Mouse (Mus musculus) CD4-positive, CD25-positive, alpha-beta regulatory T cell, adult 4 months (primary cell): ENCODE measurements around the gene Serpina1c. TPM values are rescaled to one million over a fixed set of nuclear protein-coding genes. Genes with fewer than 3 reads are reported as not detected.
"Not testable (repeated sequence)": the region's sequence is repeated elsewhere in the genome, so short reads cannot be mapped to it uniquely, and the experiment has no call there.

Experiments
- ATAC-seq: one replicate; pipeline ENCODE4 v1.8.0; 2017
- polyA plus RNA-seq, 2 experiments: library from polyadenylated mRNA; unstranded; fragments of 100-300 nt; shearing (Covaris generic); gene quantifications; one replicate each; pipeline ENCODE4 v1.2.1; 2017

The Serpina1c gene
- not detected for polyA plus RNA-seq

DNA sequence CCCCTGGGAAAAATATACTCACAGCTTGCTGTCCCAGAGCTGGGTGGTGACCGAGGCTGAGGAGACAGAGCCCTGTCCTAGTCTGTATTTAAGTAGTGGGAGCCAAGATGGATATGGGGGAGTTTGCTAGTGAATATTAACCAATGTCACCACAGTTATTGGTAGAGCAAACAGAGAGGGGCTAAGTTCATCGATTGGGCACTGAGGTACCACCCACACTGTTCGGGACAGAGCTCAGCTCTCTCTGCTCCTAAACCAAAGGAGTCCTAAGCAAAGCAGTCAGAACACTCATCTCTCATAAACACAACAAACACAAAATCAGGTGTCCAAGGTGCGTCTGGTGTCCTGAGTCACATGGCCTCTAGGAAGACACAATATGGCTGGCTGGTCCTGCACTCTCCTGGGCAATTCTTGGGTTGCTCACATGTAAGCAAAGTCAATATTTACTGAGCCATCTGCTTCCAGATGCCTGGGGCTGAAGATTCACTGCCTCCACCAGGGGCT lies at the start of gene Serpina1c:
TSS of gene Serpina1c (minus strand) at position 51 of the 504 bp plus-strand sequence.
- ATAC-seq = not testable (repeated sequence)

DNA sequence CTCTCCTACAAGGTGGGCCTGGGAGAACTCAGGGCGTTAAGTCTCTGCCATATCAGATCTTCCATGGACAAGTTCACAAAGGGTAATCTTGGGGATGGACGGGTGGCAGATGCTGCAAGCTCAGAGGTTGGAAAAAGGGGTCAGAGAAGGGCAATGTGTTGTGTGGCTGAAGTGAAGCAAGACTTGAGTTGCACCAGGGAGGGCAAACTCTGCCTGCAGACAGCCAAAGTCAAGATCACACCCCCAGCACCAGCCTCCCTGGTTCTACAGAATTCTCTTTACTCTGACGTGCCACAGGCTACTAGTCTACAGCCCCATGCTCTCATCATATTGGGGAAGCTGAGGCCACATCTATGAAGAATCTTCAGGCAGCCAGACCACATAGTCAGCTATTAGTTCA lies 48.3 kb upstream of the Serpina1c start:
- ATAC-seq = not testable (repeated sequence)

DNA sequence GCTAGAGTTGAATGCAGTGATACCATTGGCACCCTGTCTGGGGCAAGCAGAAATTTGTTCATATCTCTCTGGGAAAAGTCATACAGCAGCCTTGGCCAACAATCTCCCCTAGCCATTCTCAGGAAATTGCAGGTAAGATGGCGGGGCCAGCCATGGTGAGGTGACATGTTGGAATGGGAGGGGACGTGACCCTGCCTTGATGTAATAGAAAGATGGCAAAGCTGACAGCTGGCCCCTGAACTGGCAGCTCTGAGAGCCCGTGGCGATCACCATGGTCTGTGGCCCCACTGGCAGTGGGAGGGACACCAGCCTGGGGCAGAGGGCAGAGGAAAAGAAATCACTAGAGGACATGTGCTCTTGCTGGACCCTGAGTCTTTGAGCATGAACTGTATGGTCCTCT lies 41.6 kb upstream of the Serpina1c start:
- no peak for ATAC-seq

DNA sequence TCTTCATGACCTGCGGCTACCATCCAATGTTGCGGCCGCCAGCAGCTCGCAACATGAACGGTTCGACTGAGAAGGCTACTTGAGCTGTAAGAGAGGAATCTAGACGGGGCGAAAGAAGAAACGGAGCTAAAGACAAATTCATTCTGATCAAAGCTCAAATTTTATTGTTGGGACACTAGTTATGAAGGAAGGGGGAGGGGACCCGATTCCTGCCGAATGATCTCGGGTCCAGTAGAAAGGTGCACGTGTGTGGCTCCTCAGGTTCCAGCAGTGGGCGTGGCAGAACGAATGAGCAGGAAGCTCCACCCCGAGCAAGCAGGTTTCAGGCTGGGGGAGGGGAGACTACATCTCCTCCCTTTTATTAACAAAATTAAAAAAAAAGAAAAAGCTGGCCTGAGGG lies 4.5 kb upstream of the Serpina1c start:
- not testable (repeated sequence) for ATAC-seq

DNA sequence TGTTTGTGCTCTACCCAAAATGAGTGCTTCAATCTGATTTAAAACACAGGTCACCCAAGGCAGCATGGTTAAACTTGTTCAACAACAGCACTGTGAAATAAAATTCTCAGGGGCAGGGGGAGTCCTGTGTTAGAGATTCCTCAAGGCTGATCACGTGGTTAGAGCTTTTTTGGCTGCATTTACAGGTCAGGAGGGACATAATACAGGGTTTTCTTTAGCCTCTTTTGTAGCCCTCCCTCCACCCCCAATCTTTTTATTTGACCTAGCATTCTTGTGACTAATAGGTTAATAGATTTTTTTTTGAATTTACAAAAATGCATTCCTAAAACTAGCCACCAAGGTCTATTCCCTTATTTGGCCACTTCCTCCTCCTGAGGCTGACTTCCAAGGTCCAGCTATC lies 3.1 kb upstream of the Serpina1c start:
- not testable (repeated sequence) for ATAC-seq

DNA sequence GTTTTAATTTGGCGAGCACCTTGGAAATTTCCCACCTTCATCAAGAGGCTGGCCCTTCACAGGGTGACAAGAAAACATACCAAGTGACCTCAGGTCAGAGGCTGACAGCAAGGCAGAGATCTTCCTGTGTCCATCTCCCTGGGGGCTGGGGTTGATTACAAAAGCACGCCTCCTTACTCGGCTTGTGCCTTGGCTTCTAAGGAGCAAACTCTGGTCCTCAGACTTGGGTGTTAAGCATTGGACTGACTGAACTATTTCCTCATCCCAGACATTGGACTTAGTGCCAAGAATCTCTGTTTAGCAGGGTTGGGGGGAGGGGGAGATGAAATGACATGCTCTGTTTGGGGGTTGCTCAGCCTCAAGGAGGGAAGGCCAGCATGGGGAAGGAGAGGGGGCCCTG lies 2.8 kb downstream of the Serpina1c start:
- ATAC-seq = not testable (repeated sequence)

DNA sequence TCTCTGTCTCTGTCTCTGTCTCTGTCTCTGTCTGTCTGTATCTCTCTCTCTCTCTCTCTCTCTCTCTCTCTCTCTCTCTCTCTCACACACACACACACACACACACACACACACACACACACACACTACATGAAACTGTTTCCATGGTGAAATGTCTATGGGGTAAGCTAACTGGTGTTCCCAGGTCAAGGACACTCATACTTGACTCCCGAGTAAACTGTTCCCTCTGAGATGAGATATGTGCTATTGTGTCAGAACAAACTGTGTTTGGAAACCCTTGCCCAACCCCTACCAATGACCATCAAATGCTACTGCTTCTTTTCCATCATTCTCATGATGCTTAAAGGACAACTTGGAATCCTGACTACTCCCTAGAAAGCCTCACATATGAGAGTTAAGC lies 37.8 kb downstream of the Serpina1c start:
- not testable (repeated sequence) for ATAC-seq

DNA sequence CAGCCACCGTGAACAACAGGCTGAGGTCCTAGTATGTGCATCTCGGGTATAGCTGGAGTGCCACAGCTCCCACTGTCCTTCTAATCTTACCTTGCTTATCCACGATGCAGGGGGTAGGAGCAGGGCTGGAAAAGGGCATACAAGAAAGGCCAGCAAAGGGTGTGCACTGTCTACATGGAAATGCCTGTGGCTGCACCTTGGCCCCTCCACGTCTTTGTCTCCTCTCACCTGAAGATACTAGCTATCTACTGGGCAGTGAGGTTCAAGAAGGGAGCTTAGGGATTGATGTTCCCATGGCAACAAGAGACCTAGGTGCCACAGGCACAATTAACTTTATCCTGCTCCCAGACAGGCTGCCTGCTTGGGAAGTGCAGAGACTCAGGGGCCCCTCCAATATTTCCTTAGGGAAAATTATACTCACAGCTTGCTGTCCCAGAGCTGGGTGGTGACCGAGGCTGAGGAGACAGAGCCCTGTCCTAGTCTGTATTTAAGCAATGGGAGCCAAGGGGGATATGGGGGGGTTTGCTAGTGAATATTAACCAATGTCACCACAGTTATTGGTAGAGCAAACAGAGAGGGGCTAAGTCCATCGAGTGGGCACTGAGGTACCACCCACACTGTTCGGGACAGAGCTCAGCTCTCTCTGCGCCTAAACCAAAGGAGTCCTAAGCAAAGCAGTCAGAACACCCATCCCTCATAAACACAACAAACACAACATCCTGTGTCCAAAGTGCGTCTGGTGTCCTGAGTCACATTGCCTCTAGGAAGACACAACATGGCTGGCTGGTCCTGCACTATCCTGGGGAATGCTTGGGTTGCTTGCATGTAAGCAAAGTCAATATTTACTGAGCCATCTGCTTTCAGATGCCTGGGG lies 41.3 kb downstream of the Serpina1c start, which contains the start of gene Serpina1a:
TSS of gene Serpina1a (minus strand) at position 462 of the 874 bp plus-strand sequence.
- not testable (repeated sequence) for ATAC-seq

DNA sequence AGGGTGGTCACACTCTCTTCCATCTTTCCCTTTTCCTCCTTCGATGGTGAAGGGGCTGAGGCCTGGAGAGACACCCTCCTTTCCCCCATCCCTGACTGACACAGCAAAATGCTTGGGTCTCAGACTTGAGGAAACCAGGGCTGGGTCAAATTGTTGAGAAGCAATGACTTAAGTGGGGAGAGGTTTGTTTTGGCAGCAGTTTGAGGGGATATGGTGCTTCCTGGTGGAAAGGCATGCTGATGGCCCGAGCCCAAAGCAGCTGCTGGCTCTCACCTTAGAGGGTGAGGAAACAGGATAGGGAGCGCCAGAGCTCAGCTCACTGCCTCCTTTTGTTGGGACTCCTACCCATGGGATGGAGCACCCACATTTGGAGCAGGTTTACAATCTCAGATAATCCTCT lies 43.7 kb downstream of the Serpina1c start:
- ATAC-seq = no peak

DNA sequence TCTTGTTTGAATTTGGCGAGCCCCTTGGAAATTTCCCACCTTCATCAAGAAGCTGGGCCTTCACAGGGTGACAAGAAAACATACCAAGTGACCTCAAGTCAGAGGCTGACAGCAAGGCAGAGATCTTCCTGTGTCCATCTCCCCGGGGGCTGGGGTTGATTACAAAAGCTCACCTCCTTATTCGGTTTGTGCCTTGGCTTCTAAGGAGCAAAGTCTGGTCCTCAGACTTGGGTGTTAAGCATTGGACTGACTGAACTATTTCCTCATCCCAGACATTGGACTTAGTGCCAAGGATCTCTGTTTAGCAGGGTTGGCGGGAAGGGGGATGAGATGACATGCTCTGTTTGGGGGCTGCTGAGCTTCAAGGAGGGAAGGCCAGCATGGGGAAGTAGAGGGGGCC lies 44.1 kb downstream of the Serpina1c start:
- ATAC-seq = not testable (repeated sequence)

DNA sequence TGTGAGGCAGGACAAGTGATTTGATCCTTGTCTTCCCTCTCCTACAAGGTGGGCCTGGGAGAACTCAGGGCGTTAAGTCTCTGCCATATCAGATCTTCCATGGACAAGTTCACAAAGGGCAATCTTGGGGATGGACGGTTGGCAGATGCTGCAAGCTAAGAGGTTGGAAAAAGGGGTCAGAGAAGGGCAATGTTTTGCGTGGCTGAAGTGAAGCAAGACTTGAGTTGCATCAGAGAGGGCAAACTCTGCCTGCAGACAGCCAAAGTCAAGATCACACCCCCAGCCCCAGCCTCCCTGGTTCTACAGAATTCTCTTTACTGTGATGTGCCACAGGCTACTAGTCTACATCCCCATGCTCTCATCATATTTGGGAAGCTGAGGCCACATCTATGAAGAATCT lies 45.1 kb downstream of the Serpina1c start:
- ATAC-seq = not testable (repeated sequence)

DNA sequence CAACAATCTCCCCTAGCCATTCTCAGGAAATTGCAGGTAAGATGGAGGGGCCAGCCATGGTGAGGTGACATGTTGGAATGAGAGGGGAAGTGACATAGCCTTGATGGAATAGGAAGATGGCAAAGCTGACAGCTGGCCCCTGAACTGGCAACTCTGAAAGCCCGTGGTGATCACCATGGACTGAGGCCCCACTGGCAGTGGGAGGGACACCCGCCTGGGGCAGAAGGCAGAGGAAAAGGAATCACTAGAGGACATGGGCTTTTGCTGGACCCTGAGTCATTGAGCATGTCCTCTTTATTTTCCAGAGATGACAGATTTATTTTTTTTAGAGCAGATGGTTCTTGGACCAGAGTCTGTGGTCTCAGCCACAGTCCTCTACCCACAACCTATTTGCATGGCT lies 51.7 kb downstream of the Serpina1c start:
- ATAC-seq = not testable (repeated sequence)

Other genes with a start within 250 kb of the Serpina1c start
- gene Serpina6, start 247.7 kb downstream of the Serpina1c start, polyA plus RNA-seq = not detected
- not detected for gene Serpina16, start 228.7 kb downstream of the Serpina1c start, polyA plus RNA-seq
- not detected for gene Serpina1f, start 209.4 kb downstream of the Serpina1c start, polyA plus RNA-seq
- not detected for gene Serpina1d, start 131.3 kb downstream of the Serpina1c start, polyA plus RNA-seq
- gene Serpina1b, start 74.5 kb downstream of the Serpina1c start, polyA plus RNA-seq = not detected
- gene Serpina1a, start 41.3 kb downstream of the Serpina1c start, polyA plus RNA-seq = not detected
- gene Serpina1e, start 54.1 kb upstream of the Serpina1c start, polyA plus RNA-seq = not detected
- gene Serpina11, start 85.1 kb upstream of the Serpina1c start, polyA plus RNA-seq = not detected
- gene Serpina9, start 108.9 kb upstream of the Serpina1c start, polyA plus RNA-seq = 1 to 10 TPM; 1.8 to 4.8 TPM
- under 1 TPM in 1 of 2 experiments, not detected in 1; 0.26 TPM for gene Serpina12, start 139.6 kb upstream of the Serpina1c start, polyA plus RNA-seq
- gene Serpina5, start 196.2 kb upstream of the Serpina1c start, polyA plus RNA-seq = not detected
- not detected for gene Serpina3a, start 207.8 kb upstream of the Serpina1c start, polyA plus RNA-seq
- not detected for gene Serpina3b, start 223.1 kb upstream of the Serpina1c start, polyA plus RNA-seq
- not detected for gene Serpina3c, start 249.0 kb upstream of the Serpina1c start, polyA plus RNA-seq